Mouse (Mus musculus): ENCODE data around the gene Prrc2b.

GRCm38 (mm10) chr2:32160967-32161366 is 10.1 kb downstream of the Prrc2b start:
- TF ChIP-seq POLR2A (IDR thresholded peaks at IDR 0.05; ENCODE audit: extremely low read depth, insufficient read depth, low read length) (no peak), CTCF (IDR thresholded peaks at IDR 0.05; ENCODE audit: low read depth, low read length) (peak; percentile 41; the same call in 1 of the 2 replicates)

All from liver, adult 2 months (tissue).